Mouse (Mus musculus) ES-E14 (cell line): ENCODE results near the gene Agtrap. TPM values are rescaled to one million over a fixed set of nuclear protein-coding genes. Genes with fewer than 3 reads are reported as not detected.
A peak's percentile ranks its signal among the peaks of the same experiment; 100 is the strongest.

ENCODE experiments used
- DNase-seq: peaks from one replicate; pipeline ENCODE4 v3.0.0-alpha.2; 2013; ENCODE audit warnings: low read depth, low spot score
- H3K27ac ChIP-seq: 2 replicates; pipeline ENCODE4 v1.5.1; 2012; ENCODE audit warnings: low read depth, mild to moderate bottlenecking, low read length, moderate library complexity, mixed read lengths; ENCODE audit not compliant: poor library complexity, insufficient read depth, severe bottlenecking
- H3K36me3 ChIP-seq: 2 replicates; pipeline ENCODE4 v1.6.1; 2012; ENCODE audit warnings: mild to moderate bottlenecking, low read length, moderate library complexity, mixed read lengths; ENCODE audit not compliant: control insufficient read depth, poor library complexity, insufficient read depth, severe bottlenecking
- H3K4me1 ChIP-seq, 2 experiments: fragments of 150-350 bp in 1 of 2; sonication (generic) in 1 of 2; 2 replicates each; pipeline ENCODE4 v1.6.1; 2012; ENCODE audit warnings: low read length in 2 of 2, mild to moderate bottlenecking in 1 of 2, mixed read lengths in 1 of 2; ENCODE audit not compliant: control insufficient read depth in 2 of 2, insufficient read depth in 2 of 2, poor library complexity in 1 of 2
- H3K4me3 ChIP-seq, 2 experiments: fragments of 150-350 bp in 1 of 2; sonication (generic) in 1 of 2; 2 replicates each; pipeline ENCODE4 v1.5.1; 2012; ENCODE audit warnings: low read length in 2 of 2, low read depth in 1 of 2, mild to moderate bottlenecking in 1 of 2, mixed read lengths in 1 of 2; ENCODE audit not compliant: insufficient read depth in 1 of 2, poor library complexity in 1 of 2, severe bottlenecking in 1 of 2
- H3K9ac ChIP-seq: 2 replicates; pipeline ENCODE4 v1.6.1; 2012; ENCODE audit warnings: low read depth, mild to moderate bottlenecking, low read length, mixed read lengths; ENCODE audit not compliant: poor library complexity, insufficient read depth, severe bottlenecking
- H3K9me3 ChIP-seq: fragments of 150-350 bp; sonication (generic); 2 replicates; pipeline ENCODE4 v1.6.1; 2012; ENCODE audit warnings: low read depth, mild to moderate bottlenecking, low read length; ENCODE audit not compliant: control insufficient read depth, insufficient read depth
- CHD2 ChIP-seq: IDR thresholded peaks from 2 replicates; pipeline ENCODE4 v1.6.1; 2014; ENCODE audit warnings: mild to moderate bottlenecking, low read depth, low read length, inconsistent platforms
- HCFC1 ChIP-seq: IDR thresholded peaks from 2 replicates; pipeline ENCODE4 v1.6.1; 2012; ENCODE audit warnings: low read length, inconsistent platforms, borderline replicate concordance; ENCODE audit not compliant: insufficient read depth
- MAFK ChIP-seq: IDR thresholded peaks from 2 replicates; pipeline ENCODE4 v1.6.1; 2014; ENCODE audit warnings: mild to moderate bottlenecking, low read depth, low read length, inconsistent platforms; ENCODE audit not compliant: insufficient read depth
- ZC3H11A ChIP-seq: IDR thresholded peaks from 2 replicates; pipeline ENCODE4 v1.6.1; 2012; ENCODE audit warnings: low read depth, mild to moderate bottlenecking, inconsistent platforms, low read length, borderline replicate concordance
- ZNF384 ChIP-seq: IDR thresholded peaks from 2 replicates; pipeline ENCODE4 v1.6.1; 2012; ENCODE audit warnings: low read depth, low read length, inconsistent platforms
- in situ Hi-C, 2 experiments: fragments of 600-800 bp; cut with MboI; formaldehyde crosslinking; loops; one replicate each; pipeline ENCODE4 v1.15.1; 2025; ENCODE audit warnings: low sequenced_read_pairs in 2 of 2, inconsistent platforms in 1 of 2; ENCODE audit not compliant: unreplicated experiment in 2 of 2
- total RNA-seq: library from RNA; depleted of rRNA; stranded (reverse); fragments of 300-350 nt; gene quantifications from 2 replicates; pipeline ENCODE4 v1.2.3, GENCODE M21; 2012

Gene Agtrap
- total RNA-seq, 1 experiment, result 122 TPM

DNA sequence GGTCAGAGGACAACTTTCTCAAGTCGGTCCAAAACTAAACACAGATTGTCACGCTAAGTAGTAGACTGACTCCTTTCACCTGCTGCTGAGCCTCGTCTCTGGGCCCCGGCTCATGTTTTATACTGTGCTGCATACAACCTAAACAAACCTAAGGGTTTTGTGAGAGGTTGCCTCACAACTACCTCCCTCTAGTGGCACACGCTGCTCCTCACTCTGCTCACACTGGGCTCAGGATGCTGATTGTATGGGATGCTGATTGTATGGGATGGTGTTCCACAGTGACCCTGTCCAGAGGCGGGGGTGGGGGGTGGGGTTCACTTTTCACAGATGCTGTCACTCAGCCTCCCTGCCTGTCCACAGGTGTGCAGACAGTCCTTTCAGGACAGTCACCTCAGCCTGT lies 8.6 kb downstream of the Agtrap start:
- Histone ChIP-seq H3K9ac (no peak overlapping the region), H3K4me3 (no peak overlapping the region), H3K4me1 (peaks cover 6 to 22% of the 10 kb centered on the region in 2 experiments; a peak in 2 of 4 replicates), H3K27ac (no peak overlapping the region), H3K9me3 (no peaks in the 10 kb centered on the region), H3K36me3 (peaks cover 27% of the 10 kb centered on the region)
- in situ Hi-C loops, result no loop called here
- no peak for DNase-seq
- no peak for TF ChIP-seq ZC3H11A
- no peak for TF ChIP-seq ZNF384
- no peak for TF ChIP-seq HCFC1

DNA sequence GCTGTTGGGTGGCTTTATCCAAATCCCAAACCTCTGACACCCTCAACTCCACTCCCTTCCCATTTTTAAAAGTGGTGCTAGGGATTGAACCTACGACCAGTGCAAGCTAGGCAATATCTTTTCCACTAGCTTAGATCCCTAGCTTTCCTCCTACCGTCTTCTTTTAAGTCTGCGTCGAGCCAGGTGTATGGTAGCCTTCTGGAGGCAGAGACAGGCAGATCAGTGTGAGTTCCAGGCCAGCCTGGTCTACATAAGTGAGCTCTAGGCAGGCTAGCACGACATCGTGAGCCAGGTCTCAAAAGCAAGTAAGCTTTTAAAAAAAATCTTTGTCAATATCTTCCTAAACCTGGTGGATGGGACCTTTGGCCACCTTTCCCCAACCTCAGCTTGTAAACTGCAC lies 11.9 kb downstream of the Agtrap start:
- TF ChIP-seq ZNF384, result no peak
- TF ChIP-seq MAFK, result no peak
- no peak for TF ChIP-seq ZC3H11A
- TF ChIP-seq CHD2, result no peak
- no peak for TF ChIP-seq HCFC1
- no peak overlapping the region for H3K27ac ChIP-seq

GRCm38 (mm10) chr4:148075259-148075658 lies 12.6 kb downstream of the Agtrap start:
- no peak for DNase-seq
- H3K27ac ChIP-seq, result 0 out of 2 replicates have a peak overlapping the region, but pooled peaks have one; percentile 15
- H3K36me3 ChIP-seq, result peaks cover 8% of the 10 kb centered on the region
- H3K4me3 ChIP-seq, result peak overlapping the region; percentile 2 to 30; a peak in 3 of 4 replicates
- H3K9ac ChIP-seq, result peak overlapping the region; percentile 38; the same call in 1 of the 2 replicates
- in situ Hi-C loops, result no loop called here
- H3K9me3 ChIP-seq, result no peaks in the 10 kb centered on the region
- no peak for TF ChIP-seq ZC3H11A
- no peak for TF ChIP-seq HCFC1
- TF ChIP-seq CHD2, result no peak
- no peak for TF ChIP-seq MAFK
- H3K4me1 ChIP-seq, result peaks cover 2 to 15% of the 10 kb centered on the region in 2 experiments; a peak in 1 of 4 replicates

More for the DNA sequence above, 11.9 kb downstream of the Agtrap start:
- Histone ChIP-seq H3K4me3 (no peak overlapping the region), H3K9me3 (no peaks in the 10 kb centered on the region), H3K4me1 (peaks cover 2 to 16% of the 10 kb centered on the region in 2 experiments; a peak in 1 of 4 replicates), H3K36me3 (peaks cover 15% of the 10 kb centered on the region), H3K9ac (no peak overlapping the region)
- DNase-seq, result no peak
- in situ Hi-C loops, result no loop called here

DNA sequence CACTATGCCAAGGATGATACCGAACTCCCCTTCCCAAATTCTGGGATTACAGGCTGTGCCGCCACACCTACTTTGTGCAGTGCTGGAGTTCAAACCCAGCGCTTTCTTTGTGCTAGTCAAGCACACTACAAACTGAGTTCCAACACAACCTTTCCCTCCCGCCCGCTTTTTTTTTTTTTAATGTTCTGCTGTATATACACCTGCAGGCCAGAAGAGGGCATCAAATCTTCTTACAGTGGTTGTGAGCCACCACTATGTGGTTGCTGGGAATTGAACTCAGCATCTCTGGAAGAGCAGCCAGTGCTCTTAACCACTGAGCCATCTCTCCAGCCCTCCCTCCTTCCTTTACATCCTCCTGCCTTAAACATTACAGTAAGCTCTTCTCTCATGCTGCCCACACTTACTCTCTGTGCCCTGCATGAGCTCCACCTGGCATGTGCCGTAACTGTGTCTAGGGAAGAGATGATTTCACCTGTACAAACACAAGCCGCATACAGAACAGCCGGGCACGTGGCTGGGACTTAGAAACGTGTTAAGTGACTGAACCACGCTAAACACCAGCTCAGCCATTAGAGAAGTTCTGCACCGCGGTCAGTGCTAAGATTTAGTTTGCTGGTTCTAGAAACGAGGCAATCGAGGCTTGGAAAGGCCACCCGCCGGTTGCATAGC lies 13.2 kb downstream of the Agtrap start:
- 0 out of 2 replicates have a peak, but pooled peaks have one; percentile 4 for TF ChIP-seq MAFK
- peak; percentile 97 for TF ChIP-seq ZNF384
- TF ChIP-seq CHD2, result no peak
- peak overlapping the region; percentile 38; the same call in 1 of the 2 replicates for H3K9ac ChIP-seq
- DNase-seq, result no peak

GRCm38 (mm10) chr4:148071508-148071907 lies 16.3 kb downstream of the Agtrap start:
- H3K4me3 ChIP-seq, result no peak overlapping the region
- H3K27ac ChIP-seq, result no peak overlapping the region
- H3K36me3 ChIP-seq, result no peaks in the 10 kb centered on the region
- in situ Hi-C loops, result no loop called here
- no peaks in the 10 kb centered on the region for H3K9me3 ChIP-seq
- no peak for DNase-seq
- no peak for TF ChIP-seq HCFC1
- TF ChIP-seq MAFK, result no peak
- TF ChIP-seq ZNF384, result no peak
- TF ChIP-seq ZC3H11A, result no peak
- TF ChIP-seq CHD2, result no peak
- peaks cover 2 to 11% of the 10 kb centered on the region in 2 experiments; a peak in 1 of 4 replicates for H3K4me1 ChIP-seq
- H3K9ac ChIP-seq, result no peak overlapping the region

More for the DNA sequence above, 13.2 kb downstream of the Agtrap start:
- Histone ChIP-seq H3K9me3 (no peaks in the 10 kb centered on the region), H3K4me1 (peaks cover 2 to 12% of the 10 kb centered on the region in 2 experiments; a peak in 1 of 4 replicates), H3K36me3 (peaks cover 2% of the 10 kb centered on the region), H3K4me3 (peak overlapping the region; percentile 2 to 30; a peak in 3 of 4 replicates), H3K27ac (peak overlapping the region; percentile 15; the same call in 1 of the 2 replicates)
- in situ Hi-C loops, result no loop called here
